Mouse (Mus musculus): ENCODE measurements around the gene Fhod1.

Fhod1 gene

DNA sequence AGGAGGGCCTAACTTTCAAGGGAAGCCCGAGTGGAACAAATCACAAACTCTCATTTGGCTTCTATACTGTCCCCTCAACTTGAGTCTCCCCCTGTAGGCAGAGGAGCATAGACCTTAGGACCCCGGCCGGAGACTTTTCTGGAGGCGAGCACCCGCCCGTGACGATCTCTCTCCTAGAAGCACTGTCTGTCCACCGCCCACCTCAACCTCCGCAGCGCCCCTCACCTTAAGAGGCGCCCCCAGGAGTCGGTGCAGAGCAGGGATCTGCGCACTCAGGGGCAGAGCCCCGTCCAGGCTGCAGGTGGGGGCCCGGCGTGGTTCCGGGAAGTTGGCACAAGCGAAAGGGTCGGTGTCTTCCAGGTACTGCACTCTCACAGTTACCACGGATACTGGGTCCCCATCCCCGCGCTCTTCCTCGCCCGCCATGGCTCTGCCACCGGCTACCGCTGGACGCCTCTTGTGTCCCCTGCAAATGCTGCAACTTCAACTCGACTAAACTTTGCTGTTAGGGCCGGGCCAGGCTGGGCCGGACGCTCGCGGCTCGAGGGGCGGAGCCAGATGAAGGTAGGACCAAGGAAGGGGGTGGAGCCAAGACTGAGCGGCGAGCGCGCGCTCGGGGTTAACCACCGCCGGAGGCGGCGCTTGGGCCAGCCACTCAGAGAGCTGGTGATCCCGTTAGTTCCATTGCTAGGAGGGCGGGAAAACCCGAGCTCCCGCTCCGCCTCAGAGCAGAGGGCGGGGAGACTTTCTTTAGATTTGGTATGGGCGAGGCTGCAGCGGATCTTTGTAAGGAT lies at the start of gene Fhod1:
Gene Fhod1, minus strand, starts transcription at position 526 of the 794 bp plus-strand sequence.
- in situ Hi-C loops (cut with MboI, MseI): loop anchor here (25.0 kb wide), 1 partner anchor 715 kb away; the partner anchor contains the start of gene Nfatc3

DNA sequence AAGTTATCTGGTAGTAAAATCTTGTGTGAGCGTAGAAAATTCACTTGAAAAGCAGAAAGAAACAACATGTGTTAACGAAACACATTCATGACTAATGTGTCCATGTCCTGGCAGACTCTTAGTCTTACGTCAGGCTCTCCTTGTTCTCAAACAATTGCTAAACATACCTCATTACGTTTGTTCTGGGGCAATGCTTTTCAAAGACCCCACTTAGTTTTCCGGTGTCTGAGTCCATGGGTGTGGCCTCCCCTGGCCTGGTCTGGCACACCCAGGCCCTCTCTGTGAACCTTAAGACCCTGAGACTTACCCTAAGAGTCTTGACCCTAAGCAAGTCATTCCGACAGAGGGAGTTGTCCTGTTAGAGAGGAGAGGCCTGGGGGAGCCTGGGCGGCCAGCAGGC lies 46.2 kb upstream of the Fhod1 start:
- in situ Hi-C loops (cut with MboI, MseI): no loop called here

DNA sequence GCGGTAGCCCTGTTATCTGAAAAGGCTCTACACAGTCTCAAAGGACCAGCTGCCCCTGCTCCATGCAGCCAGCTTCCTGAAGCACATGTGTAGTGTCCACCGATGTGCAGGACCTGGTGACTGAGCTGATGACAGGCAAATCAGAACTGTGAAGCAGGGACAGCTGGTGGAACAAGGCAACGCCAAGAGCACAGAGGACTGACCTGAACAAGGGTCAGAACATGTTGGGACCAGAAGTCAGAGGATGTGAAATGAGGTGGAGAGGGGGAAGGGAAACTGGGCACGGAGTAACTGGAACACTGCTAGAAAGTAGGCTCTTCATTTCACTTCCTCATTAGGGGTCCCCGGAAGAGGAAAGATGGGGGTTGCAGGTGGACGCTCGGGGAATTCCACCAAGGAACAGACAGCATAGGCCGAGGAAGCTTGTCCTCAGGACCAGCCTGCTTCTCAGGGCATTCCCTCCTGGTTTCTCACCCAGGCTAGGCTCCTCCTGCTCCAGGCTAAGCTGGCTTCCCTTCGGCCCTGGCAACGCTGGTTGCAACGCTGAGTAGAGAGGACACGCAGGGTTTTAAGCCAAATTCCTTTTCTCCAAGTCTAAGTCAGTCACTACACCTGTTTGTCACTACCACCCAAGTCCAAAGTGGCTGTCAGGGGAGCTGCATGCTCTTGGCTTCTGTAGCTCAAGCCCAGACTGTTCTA lies 45.5 kb upstream of the Fhod1 start:
- in situ Hi-C loops (cut with MboI, MseI): no loop called here

DNA sequence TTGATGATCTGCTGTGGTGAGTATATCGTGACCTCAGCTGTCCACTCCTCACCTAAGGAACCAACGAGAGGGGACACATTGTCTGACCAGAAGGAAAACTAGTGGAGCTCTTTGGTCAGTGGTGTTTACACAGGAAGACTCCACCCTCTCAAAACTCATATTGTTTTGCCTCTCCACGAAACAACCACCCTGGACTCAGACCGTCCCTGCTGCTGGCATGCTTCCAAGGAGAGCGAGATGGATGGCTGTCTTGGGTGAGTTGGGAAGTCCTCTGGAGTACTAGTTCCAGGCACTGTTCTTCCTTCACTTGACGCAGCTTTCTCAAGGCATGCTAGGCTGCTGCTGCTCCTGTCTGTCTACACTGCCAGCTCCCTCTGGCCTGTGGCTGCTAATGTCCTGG lies 41.3 kb upstream of the Fhod1 start:
- in situ Hi-C loops (cut with MboI, MseI): no loop called here

DNA sequence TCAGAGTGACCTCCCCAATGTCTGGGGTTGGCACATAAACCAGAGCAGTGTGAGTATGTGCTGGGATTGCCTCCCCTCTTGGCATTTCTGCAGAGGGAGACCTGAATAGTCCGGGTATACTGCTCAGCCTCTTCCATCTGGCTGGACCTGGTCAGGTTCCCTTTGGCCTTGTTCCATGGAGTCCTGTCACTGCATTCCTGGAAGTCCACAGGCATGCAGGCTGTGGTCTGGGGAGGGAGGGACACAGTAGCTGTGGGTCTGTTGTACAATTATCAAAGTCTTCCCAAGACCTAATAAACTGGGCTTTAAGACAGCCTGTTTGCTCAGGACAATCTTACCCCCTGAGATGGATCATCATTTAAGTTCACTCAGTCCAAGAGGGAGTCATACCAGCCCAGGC lies 39.4 kb upstream of the Fhod1 start:
- in situ Hi-C loops (cut with MboI, MseI): no loop called here

DNA sequence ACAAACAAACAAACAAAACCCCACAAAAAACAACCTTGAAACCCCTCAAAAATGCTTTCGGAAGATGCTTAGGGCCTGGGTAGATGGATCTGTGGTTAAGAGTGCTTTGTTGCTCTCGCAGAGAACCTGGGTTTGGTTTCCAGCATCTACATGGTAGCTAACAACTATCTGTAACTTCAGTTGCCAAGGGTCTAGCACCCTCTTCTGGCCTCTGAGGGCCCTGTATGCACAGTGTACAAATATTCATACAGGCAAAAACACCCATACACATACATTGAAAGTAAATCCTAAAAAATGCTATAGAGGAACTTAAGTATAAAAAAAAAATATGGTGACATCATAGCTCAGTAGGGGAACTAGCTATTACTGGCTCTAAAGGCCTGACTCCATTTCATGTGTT lies 36.3 kb upstream of the Fhod1 start:
- in situ Hi-C loops (cut with MboI, MseI): no loop called here

DNA sequence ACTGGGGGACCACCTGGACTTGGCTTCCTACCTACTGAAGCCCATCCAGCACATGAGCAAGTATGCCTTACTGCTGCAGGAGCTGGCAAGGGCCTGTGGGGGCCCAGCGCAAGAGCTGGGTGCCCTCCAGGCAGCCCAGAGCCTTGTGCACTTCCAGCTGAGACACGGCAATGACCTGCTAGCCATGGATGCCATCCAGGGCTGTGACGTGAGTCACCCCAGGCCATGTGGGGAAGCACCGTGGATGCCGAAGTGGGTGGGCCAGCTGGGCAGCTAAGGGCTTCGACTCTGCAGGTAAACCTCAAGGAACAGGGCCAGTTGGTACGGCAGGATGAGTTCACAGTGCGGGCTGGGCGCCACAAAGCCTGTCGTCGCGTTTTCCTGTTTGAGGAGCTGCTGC lies 32.6 kb upstream of the Fhod1 start:
- in situ Hi-C loops (cut with MboI, MseI): no loop called here

DNA sequence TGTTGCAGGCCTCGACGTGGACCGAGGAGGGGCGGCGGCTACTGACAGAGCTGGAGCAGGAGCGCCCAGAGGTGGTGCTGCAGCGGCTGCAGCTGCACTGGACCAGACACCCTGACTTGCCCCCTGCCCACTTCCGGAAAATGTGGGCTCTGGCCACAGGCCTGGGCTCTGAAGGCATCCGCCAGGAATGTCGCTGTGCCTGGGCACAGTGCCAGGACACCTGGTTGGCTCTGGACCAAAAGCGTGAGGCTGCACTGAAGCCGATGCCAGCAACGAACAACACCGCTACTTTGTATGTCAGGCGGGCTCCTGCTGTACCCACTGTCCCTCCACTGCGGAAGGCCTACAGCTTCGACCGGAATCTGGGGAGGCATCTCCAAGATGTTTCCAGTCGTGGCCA lies 30.9 kb upstream of the Fhod1 start:
- in situ Hi-C loops (cut with MboI, MseI): no loop called here

DNA sequence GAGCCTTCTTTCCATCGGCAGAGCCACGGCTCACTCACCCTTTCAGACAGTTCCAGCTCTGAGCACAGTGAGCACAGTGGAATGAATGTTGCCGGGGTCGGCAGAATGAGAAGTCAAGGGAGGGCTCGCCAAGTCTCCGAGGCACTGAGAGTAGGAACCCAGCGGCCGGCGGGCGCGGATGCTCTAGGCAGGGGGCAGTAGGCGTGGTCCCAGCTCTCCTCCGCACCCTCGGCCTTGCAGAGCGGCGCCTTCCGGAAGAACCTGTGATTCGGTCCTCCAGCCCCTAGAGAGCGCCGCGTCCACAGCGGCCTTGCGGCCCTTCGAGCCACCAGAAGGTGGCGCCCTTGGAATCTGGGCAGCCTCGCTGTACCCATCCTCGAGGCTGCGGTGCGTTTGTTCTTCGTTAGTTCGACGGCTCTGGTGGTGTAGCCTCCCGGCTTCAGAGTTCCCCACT lies 26.8 kb upstream of the Fhod1 start:
- in situ Hi-C loops (cut with MboI, MseI): no loop called here

DNA sequence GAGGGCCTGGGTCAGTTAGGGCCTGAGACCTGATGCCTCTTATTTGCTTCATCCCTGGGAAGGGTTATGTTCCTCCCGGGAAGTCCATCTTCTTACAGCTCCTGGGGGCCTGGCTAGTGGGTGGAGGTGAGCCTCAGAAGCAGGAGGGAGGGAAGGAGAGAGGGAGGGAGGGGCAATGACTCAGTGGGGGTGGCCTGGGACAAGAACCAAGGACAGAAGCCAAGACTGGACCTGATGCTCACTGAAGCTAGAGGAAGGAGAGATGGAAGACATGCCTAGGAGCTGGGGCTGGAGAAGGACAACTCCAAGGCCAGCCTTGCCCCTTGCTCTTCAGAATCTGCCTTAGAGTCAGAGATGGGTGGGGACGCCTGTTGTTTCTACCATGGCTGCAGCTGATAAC lies 25.3 kb upstream of the Fhod1 start, which contains the start of gene Plekhg4:
Gene Plekhg4, plus strand, starts transcription at position 243 of the 400 bp plus-strand sequence.
- in situ Hi-C loops (cut with MboI, MseI): no loop called here

DNA sequence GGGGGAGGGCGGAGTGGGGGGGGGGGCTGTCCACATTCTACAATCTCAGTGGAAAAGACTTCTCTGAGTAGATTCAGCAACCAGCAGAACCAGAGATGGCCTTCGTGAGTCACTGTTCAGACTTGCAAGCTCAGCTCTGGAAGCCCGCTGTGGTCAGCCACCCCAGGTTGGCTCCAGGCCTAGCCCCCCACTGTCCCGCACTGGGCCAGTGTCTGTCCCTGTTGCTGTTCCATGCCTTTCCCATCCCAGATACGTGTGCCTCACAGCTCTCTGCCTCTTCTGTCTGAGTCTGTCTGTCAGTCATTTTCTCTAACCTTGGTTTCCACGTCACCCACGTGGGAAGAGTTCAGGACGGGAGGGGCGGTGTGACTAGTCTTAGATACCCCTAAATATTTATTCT lies 24.7 kb upstream of the Fhod1 start:
- in situ Hi-C loops (cut with MboI, MseI): no loop called here

DNA sequence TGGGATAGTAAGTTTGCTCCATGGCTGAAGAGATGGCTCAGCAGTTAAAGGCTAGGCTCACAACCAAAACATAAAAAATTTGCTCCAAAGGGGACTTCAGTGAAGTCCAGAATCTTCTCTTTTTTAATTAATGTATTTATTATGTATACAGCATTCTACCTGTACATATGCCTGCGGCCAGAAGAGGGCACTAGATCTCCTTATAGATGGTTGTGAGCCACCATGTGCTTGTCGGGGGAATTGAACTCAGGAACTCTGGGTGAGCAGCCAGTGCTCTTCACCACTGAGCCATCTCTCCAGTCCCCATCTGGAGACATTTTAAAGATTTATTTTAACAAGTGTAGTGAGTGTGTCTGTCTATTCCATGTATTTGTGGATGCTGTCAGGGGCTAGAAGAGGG lies 19.4 kb upstream of the Fhod1 start:
- in situ Hi-C loops (cut with MboI, MseI): no loop called here

DNA sequence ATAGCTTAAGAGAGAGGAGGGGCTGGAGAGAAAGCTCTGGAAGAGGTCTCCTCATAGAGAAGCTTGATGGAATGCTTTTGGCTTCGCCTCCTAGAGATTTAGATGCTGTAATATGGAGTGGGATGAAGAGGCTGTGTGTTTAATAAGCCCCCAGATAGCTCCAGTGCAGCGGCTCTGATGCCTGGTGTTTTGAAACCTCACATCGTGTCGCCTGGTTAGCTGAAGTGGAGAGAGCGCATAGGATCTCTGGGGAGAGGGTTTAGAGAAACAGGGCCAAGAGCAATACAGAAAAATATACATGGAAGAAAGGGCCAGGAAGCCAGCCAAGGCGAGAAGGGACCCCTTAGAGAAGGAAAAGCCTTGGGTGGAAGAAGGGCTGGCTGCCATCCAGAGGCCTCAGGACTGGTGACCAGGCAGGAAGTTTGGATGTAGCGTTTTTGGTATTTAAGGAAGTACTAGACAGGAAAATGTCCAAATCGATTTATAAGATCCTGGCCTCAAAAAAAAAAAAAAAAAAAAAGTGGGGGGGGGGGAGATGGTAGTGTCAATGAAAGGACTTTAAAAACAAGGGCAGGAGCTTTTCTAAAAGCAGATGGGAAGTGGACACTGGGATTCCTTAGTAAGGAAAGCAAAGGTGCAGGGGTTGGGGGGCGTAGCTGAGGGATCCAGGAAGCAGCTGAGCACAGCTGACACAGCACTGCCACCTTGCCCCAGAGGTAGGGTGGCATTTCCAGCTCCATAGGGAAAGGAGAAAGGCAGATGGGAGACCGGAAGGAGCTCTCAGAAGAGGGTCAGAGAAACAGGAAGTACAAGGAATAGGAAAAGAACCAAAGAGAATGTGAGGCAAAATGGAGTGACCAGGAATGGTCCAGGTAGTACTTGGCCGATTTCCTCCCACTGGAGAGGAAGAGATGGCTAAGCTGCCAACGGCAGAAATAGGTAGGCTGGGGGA lies 14.3 kb upstream of the Fhod1 start:
- in situ Hi-C loops (cut with MboI, MseI): no loop called here

DNA sequence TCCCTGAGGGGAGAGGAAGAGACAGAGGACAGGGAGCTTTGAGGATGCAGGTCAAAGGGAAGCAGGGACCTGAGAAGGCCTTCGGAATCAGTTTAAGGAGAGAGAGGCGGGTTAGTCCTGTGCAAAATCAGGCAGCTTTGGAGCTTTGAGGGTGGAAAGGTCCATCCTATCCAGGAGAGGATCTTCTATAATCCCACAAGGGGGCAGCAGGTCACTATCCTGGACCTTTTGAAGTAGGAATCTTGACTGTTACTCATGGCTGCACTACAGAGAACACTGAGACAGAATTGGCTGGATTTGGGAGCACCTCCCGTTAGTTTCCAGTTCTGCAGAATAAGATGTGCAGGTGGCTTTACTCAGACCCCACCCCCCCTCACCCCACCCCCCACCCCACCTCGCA lies 11.9 kb upstream of the Fhod1 start:
- in situ Hi-C loops (cut with MboI, MseI): no loop called here

DNA sequence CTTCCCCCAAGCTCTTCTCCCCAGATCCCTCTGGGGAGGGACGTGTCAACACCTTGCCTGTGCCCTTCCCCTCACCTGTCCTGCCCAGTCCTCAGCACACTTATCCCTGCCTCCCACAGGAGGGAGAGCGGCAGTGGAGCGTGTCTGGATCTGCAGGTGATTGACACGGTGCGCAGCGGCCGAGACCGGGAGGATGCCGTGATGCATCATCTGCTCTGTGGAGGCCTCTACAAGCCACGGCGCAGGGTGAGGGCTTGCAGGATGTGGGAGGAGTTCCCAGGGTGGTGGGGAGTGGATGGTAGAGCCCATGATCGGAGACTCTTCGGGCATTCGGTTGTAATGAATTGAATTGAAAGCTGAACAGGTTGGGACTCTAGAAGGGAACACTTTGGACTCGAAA lies 11.5 kb upstream of the Fhod1 start:
- in situ Hi-C loops (cut with MboI, MseI): no loop called here

DNA sequence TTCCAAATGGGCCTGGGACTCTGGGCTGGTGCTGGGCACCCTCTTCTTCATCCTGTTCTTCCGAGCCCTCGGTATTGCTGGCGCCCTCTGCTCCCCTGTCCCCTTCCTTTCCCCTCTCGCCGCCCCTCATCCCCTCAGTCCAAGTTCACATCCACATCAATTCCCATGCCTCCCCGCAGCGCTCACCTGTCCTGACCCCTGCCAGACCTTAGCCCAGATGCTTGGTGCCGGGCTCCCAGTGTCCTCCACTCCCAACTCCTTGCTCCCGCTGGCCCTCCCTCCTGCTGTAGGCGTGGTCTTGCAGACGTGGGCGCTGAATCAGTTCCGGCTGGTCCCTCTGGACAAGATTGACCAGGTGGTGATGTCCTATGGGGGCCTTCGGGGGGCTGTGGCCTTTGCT lies 8.9 kb upstream of the Fhod1 start:
- in situ Hi-C loops (cut with MboI, MseI): no loop called here

DNA sequence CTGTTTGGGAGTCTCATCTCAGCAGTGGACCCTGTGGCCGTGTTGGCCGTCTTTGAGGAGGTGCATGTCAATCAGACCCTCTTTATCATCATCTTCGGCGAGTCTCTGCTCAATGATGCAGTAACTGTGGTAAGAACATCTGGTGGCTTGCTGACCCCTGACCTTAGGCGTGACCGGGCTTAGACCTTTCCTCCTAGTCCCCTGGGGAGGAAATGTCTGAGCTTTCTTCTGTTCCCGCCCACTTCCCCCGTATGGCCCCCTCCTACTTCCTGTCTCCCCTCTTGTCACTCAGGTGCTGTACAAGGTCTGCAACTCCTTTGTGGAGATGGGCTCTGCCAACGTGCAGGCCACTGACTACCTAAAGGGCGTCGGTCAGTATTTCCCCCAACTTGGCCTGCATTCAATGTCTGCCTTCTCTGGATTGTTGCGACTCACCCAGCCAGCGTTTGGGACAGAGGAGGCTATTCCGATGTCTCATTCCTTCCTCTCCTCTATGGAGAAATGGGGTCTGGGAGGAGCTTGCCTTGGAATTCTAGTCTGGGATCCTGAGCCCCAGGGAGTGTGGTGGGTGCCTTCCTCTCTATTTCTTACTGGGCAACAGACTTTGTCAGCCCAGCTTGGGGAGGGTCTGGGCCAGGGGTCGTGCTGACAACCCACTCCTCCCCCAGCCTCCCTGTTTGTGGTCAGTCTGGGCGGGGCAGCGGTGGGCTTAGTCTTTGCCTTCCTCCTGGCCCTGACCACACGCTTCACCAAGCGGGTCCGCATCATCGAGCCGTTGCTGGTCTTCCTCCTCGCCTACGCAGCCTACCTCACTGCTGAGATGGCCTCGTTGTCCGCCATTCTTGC lies 7.6 kb upstream of the Fhod1 start:
- in situ Hi-C loops (cut with MboI, MseI): no loop called here

DNA sequence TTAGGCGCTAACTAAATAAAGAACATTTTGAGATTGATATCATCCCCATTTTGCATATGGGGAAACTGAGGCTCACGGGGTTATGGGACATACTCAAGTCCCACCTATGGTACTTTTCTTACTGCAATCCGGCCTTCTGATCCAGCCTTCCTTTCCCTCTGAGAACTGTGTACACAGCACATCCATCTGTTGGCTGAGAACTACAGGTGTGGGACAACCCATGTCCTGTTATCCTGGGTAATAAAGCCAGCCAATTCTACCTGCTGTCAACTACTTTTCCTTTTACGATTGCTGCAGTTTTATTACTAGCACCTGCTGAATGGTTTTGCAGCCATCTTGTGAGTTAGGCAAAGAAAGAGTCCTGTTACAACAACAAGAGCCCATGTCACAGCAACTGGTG lies 6.8 kb upstream of the Fhod1 start:
- in situ Hi-C loops (cut with MboI, MseI): no loop called here

DNA sequence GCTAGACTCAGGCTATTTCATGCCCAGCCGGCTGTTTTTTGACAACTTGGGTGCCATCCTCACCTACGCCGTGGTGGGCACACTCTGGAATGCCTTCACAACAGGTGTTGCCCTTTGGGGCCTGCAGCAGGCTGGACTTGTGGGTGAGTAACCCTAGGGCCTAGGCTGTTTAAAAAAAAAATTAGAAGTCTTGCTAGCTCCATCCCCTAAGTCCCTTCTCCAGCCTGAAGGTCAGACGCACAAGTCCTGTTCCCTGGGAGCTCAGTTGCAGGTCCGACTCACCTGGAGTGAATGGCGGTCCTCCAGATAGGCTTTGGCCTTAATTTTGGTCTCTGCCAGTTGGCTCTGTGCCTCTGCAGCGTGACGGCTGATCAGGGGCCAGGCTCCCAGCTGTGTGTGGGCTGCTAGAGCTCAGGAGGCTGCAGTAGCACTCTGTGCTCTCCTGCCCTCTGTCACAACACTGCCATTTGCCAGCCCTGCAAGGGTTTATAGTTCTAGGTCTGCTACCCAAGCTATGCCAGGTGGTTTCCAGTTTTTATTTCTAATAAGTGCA lies 5.9 kb upstream of the Fhod1 start:
- in situ Hi-C loops (cut with MboI, MseI): no loop called here

DNA sequence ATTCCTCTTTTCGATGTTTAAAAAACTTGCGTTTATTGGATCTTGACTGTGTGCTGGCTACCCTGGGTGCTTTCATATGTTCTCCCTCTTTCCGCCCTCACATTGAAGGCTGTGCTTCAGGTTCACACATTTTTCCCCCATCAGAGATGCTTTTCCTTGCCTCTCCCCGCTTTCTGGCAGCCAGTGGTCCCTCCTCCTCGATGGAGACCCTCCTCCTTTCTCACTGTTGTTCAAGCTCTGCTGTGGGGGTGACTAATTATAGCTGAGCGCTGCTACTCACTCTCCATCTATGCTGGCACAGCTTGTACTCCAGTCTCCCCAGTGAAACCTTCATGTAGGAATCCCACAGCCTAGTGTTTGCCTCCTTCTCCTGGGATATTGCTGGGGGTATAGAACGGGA lies 2.4 kb upstream of the Fhod1 start:
- in situ Hi-C loops (cut with MboI, MseI): no loop called here

All from T-helper 2 cell (primary cell).